Mouse (Mus musculus): ENCODE measurements around the gene Serhl. TPM values are rescaled to one million over a fixed set of nuclear protein-coding genes. Genes with fewer than 3 reads are reported as not detected.

The Serhl gene
- 3.1 and 3.2 TPM in 2 replicates for polyA plus RNA-seq (2012)

DNA sequence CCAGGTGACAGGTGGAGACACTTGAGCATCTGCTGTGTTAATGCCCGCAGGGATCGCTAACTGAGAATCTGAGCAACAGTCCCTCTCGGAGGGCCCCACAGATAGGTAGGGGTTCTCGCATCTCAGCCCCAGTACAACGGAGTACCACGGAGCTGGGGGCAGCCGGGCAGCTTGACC, at the start of gene Serhl:
TSS of gene Serhl (plus strand) at position 78 of the 177 bp plus-strand sequence.
- TF ChIP-seq GATA1 (IDR thresholded peaks at IDR 0.05; ENCODE audit: low read length), result no peak

DNA sequence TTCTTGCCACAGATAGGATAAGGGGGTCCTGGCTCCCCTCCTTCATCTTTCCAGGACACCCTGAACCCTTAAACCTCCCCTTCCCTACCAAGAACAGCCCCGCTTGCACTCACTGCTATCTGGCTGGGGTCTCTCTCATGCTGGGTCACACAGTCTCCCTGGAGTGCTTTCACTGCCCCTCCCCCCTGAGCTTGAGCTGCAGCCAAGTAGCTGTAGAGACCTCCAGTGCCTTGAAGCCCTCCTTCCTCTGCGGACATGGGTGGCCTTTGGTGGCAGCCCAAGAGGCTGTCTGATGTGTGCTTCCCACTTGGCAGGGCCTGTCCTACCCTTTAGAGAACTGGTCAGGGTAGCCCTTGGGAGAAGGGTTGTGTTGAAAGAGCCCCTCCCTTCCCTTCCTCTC, 49.1 kb upstream of the Serhl start:
- no peak for TF ChIP-seq GATA1 (IDR thresholded peaks at IDR 0.05; ENCODE audit: low read length)

GRCm38 (mm10) chr15:83042655-83043361, 46.5 kb upstream of the Serhl start:
- TF ChIP-seq GATA1 (IDR thresholded peaks at IDR 0.05; ENCODE audit: low read length), result no peak

DNA sequence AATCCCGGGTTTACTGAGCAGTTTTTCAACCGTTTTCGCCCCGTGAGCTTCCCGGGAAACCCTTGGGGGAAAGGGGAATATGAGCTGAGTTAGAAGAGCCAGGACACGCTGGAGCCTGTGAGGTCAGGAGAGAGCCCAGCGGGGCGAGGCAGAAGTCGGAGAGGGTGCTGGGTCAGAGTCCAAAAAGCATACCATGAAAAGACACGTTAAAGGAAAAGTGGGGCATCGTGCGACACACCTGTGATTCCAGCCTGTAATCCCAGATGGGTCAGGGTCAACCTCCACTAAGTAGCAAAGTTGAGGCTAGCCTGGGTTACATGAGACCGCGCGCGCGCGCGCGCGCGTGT, 46.0 kb upstream of the Serhl start:
- TF ChIP-seq GATA1 (IDR thresholded peaks at IDR 0.05; ENCODE audit: low read length), result no peak

GRCm38 (mm10) chr15:83046308-83046707, 43.0 kb upstream of the Serhl start:
- no peak for TF ChIP-seq GATA1 (IDR thresholded peaks at IDR 0.05; ENCODE audit: low read length)

DNA sequence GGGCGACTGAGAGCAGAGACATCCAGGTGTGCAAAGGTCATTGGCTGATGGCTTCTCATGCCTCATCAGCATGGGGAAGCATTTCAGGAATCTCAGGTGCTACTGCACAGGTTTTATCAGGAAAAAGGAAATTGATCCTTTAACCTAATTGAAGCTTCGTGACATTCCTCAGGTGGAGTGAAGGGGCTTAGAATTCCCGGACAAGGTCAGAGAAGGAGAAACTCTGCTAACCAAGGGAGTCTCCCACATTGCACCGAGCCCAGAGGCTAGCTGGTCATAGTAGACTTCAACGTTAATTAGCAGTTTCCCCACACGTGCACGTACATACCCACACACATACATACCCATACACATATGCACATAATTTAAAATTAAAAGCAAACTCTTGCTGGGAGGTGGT, 42.6 kb upstream of the Serhl start:
- TF ChIP-seq GATA1 (IDR thresholded peaks at IDR 0.05; ENCODE audit: low read length), result no peak

DNA sequence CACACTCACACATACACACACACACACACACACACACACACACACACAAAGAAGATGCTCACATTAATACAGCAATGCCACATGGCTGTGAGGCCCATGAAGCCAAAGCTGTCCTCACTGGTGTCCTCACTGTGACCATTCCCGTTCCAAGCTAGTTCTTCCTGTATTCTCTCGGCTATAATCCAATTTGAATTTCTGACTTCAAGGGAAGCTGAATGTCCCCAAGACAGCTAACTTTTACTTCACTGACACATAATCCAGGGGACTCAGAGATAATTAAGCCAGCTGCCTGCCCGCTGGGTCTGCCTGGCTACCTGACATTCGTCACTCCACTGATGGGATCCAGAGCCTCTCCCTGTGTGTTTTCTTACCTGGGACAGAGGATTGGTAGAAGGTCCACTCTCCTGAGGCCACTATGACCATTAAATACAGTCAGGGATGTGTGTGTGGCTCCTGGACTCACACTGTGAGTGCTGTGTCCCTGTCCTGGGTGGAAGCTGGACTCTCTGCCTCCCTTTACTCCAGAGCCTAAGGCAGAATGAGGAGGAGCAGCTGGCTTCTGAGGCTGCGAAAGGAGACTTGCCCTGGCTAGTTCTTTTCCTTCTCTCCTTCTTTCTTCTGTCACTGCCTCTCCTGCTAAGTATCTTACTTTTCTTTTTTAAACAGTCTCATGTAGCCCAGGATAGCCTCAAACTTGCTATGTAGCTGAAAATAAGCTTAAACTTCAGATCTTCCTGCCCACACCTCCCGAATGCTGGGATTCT, 36.8 kb upstream of the Serhl start:
- TF ChIP-seq GATA1 (IDR thresholded peaks at IDR 0.05; ENCODE audit: low read length), result no peak

DNA sequence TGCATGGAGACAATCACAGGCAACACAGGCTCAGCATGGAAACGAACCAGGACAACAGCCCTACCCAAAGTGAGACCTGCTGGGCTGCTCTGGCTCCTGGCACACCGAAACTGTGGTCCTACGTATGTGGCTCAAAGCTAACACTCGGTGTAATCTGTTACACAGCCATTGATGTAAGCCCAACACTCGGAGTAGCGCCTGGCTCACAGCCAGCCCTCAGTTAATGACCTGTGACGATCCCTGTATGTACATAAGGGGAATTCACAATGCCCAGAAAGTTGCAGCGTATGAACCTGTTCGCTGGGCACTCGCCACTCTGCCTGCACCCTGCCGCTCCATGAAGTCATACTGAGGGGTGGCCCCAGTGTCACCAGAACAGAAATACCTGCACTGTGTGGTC, 36.0 kb upstream of the Serhl start:
- no peak for TF ChIP-seq GATA1 (IDR thresholded peaks at IDR 0.05; ENCODE audit: low read length)

DNA sequence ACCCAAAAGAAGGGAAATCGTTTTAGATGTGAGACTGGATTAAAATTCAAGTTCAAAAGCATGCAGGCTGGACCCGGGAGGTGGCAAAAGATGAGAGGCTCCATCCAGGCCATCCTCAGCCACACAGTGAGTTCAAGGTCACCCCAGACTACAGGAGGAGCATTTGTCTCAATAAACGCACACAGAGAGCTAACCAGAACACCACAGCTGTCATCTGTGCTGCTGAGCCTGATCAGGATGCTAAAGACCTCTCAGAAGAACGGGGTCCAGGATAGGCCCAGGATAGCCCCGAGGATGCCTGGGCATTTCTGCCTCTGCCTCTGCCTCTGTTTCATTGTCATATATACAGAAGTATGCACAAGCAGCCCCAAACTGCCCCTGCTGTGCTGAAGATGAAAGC, 33.7 kb upstream of the Serhl start:
- no peak for TF ChIP-seq GATA1 (IDR thresholded peaks at IDR 0.05; ENCODE audit: low read length)

GRCm38 (mm10) chr15:83056378-83057083, 32.8 kb upstream of the Serhl start:
- no peak for TF ChIP-seq GATA1 (IDR thresholded peaks at IDR 0.05; ENCODE audit: low read length)

GRCm38 (mm10) chr15:83057533-83057932, 31.8 kb upstream of the Serhl start:
- no peak for TF ChIP-seq GATA1 (IDR thresholded peaks at IDR 0.05; ENCODE audit: low read length)

- TF ChIP-seq GATA1 (IDR thresholded peaks at IDR 0.05; ENCODE audit: low read length), result no peak
Measured at GRCm38 (mm10) chr15:83059233-83059660, 30.1 kb upstream of the Serhl start.

DNA sequence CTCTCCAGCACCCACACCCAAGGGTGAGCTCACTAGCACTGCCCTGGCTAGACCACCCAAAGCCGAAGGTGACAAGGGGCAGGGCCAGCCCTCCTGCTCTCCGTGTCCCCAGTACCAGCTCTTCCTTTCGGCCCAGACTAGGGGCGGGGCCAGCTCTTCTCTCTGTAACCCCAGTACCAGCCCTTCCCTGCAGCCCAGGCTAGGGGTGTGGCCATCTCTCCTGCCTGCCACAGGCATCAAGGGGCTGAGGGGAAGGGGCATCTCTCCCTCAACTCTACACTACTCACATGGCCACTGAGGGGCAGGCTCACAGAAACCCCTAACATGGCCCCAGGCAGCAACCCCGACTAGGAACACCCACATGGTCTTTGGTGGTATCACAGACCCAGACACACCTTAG, 27.6 kb upstream of the Serhl start:
- TF ChIP-seq GATA1 (IDR thresholded peaks at IDR 0.05; ENCODE audit: low read length), result no peak

- no peak for TF ChIP-seq GATA1 (IDR thresholded peaks at IDR 0.05; ENCODE audit: low read length)
Measured at GRCm38 (mm10) chr15:83065543-83065942, 23.8 kb upstream of the Serhl start.

- no peak for TF ChIP-seq GATA1 (IDR thresholded peaks at IDR 0.05; ENCODE audit: low read length)
Measured at GRCm38 (mm10) chr15:83068270-83068669, 21.0 kb upstream of the Serhl start.

- no peak for TF ChIP-seq GATA1 (IDR thresholded peaks at IDR 0.05; ENCODE audit: low read length)
Measured at GRCm38 (mm10) chr15:83070942-83071341, 18.4 kb upstream of the Serhl start.

DNA sequence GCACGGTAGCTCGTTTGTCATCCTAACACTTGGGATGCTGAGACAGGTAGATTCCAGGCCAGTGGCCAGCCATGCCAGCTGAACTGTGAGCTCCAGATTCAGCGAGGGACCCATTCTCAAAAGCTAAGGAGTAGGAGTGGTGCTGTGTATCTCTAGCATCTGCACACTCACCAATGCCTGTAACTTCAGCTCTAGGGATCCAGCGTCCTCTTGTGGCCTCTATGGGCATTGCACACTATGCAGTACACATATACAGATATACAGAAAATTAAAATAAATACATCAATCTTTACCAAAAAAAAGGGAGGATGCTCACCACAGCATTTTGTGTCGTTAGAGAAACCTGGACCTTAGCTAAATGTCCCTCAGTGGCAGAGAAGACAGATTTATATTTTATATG, 17.6 kb upstream of the Serhl start:
- TF ChIP-seq GATA1 (IDR thresholded peaks at IDR 0.05; ENCODE audit: low read length), result no peak
